Comparison of ENCODE assay signal across 10 mouse cellular contexts in genomic region chr19:50141853-50142252, GRCm38 (mm10).
DNase-seq lines count a peak whose midpoint lies in the region; ATAC-seq lines count a peak whose summit lies in the region.
"Had no signal": no experiment of that assay in that cellular context is flagged by ENCODE, and none has a peak within 500 bp of the region (broad histone marks: within the 10 kb centered on the region; RNA-seq: fewer than 3 reads in every experiment).

No protein-coding gene starts in this region.

- no peak overlapping the region for H3K4me3 ChIP-seq in hindbrain, embryonic 15.5 days
- no peak overlapping the region for H3K4me3 ChIP-seq in hindbrain, embryonic 12.5 days
- H3K4me3 ChIP-seq: embryonic facial prominence, embryonic 13.5 days; heart, embryonic 12.5 days had no signal

- no peak overlapping the region for H3K4me2 ChIP-seq in hindbrain, embryonic 15.5 days
- no peak overlapping the region for H3K4me2 ChIP-seq in hindbrain, embryonic 12.5 days (replicated peaks)
- H3K4me2 ChIP-seq: embryonic facial prominence, embryonic 13.5 days; heart, embryonic 12.5 days had no signal

- DNase-seq in MN1 (ENCODE audit: low spot score), result peak; percentile 61
- peak; percentile 20 for DNase-seq in Muller cell, postnatal 12 days (ENCODE audit: inconsistent ontology term)
- peak; percentile 39 to 42 for DNase-seq in left cerebral cortex, postnatal 14 days (ENCODE audit: low spot score in 2 of 2)
- no peak for DNase-seq in yolk sac, embryonic 10.5 days (ENCODE audit: low spot score)
- no peak for DNase-seq in ovary, adult 18-20 months (ENCODE audit: low spot score)

- no peaks in the 10 kb centered on the region; the same call in 1 of the 2 replicates for H3K4me1 ChIP-seq in hindbrain, embryonic 15.5 days (replicated peaks)
- H3K4me1 ChIP-seq in hindbrain, embryonic 12.5 days, result peaks cover 3% of the 10 kb centered on the region; the same call in 1 of the 2 replicates
- H3K4me1 ChIP-seq: heart, embryonic 12.5 days had no signal

- no peaks in the 10 kb centered on the region for H3K27me3 ChIP-seq in hindbrain, embryonic 15.5 days
- no peaks in the 10 kb centered on the region for H3K27me3 ChIP-seq in hindbrain, embryonic 12.5 days
- H3K27me3 ChIP-seq: embryonic facial prominence, embryonic 13.5 days; heart, embryonic 12.5 days had no signal

- H3K9me3 ChIP-seq in hindbrain, embryonic 15.5 days, result no peaks in the 10 kb centered on the region
- H3K9me3 ChIP-seq in hindbrain, embryonic 12.5 days (replicated peaks), result no peaks in the 10 kb centered on the region
- H3K9me3 ChIP-seq: embryonic facial prominence, embryonic 13.5 days; heart, embryonic 12.5 days had no signal

- no peak overlapping the region for H3K27ac ChIP-seq in hindbrain, embryonic 15.5 days (replicated peaks)
- no peak overlapping the region for H3K27ac ChIP-seq in hindbrain, embryonic 12.5 days
- H3K27ac ChIP-seq: embryonic facial prominence, embryonic 13.5 days; liver, embryonic 14.5 days had no signal

- 46% methylated on average over 8 of the region's 8 CpGs for WGBS in hindbrain, embryonic 15.5 days
- WGBS in hindbrain, embryonic 12.5 days, result 73% methylated on average over 8 of the region's 8 CpGs

- ATAC-seq in hindbrain, embryonic 15.5 days (ENCODE audit: low FRiP score, low read depth), result peak; percentile 48; the same call in 1 of the 2 replicates
- no peak for ATAC-seq in hindbrain, embryonic 12.5 days (ENCODE audit: low FRiP score)

- H3K36me3 ChIP-seq in hindbrain, embryonic 15.5 days, result no peaks in the 10 kb centered on the region
- H3K36me3 ChIP-seq in hindbrain, embryonic 12.5 days, result no peaks in the 10 kb centered on the region
- H3K36me3 ChIP-seq: embryonic facial prominence, embryonic 13.5 days; heart, embryonic 12.5 days had no signal

- intact Hi-C loops in left cerebral cortex, postnatal 14 days (cut with DNase I), result no loop called here

- H3K9ac ChIP-seq in hindbrain, embryonic 15.5 days, result no peak overlapping the region
- no peak overlapping the region for H3K9ac ChIP-seq in hindbrain, embryonic 12.5 days
- H3K9ac ChIP-seq: embryonic facial prominence, embryonic 13.5 days; heart, embryonic 12.5 days; liver, embryonic 14.5 days had no signal

Comparison
In these comparisons a context has a peak if more than half of its experiments do, and no peak if none do; other contexts are left out.
1. DNase-seq: peak in MN1 (single experiment), Muller cell, postnatal 12 days (single experiment) and left cerebral cortex, postnatal 14 days (2 of 2); none in yolk sac, embryonic 10.5 days (single experiment) and ovary, adult 18-20 months (single experiment).